Mouse (Mus musculus) right cerebral cortex, adult 2 months (tissue): ENCODE data around the gene Gnb5.

Experiments used
- DNase-seq, 2 experiments: peaks; one replicate each; pipeline ENCODE4 v3.0.0; 2021 to 2022; ENCODE audit warnings: low spot score in 2 of 2

Gene Gnb5

DNA sequence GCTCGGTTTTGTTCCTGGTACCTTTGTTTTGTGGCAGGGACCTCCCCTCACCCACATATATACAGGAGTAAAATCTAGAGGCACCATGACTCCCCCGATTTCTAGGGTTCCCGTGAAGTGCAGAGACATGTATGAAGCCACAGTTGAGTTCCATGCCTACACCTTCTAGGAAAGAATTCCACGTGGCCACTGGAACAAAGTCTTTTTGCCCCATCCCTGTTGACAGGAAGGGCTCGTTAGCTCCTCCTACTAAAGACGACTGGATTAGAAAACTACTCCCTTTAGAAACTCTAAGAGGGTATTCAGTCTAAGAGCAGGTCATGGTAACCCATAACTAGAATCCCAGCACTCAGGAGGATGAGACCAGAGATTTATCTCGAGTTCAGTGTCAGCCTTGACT is 1.8 kb upstream of the Gnb5 start:
- DNase-seq = no peak

DNA sequence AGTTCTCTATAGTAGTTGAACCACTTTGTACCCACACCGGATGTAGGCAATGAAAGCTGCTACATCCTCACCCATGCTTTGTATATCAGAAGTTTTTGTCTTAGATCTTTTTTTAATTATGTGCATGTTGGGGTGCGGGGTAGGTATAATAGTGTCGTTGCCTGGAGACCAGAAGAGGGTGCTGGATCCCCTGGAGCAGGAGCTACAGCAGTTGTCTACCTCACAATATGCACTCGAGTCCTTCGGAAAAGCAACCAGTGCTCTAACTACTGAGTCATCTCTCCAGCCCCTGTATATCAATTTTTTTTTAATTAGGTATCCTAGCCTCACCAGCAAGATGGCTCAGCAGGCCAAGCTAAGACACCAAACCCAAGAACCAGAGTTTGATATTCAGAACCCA is 927 bp downstream of the Gnb5 start:
- no peak for DNase-seq

DNA sequence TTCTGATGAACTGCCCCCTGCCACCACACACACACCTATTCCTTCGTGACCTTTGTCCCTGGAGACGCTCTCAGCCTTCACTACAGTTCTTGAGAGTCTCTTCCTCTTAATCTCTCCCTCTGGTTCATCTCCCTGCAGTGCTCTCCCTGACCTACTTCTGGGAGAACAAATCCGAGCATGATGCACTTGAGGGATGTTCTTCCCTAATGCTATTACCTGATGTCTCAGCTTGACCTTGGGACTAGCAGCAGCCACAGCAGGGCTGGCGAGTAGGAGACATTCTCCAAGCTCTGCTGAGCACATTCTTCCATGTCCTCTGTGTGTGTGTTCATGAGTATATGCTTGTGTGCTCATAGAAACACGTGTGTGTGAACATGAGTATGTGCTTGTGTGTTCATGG is 2.5 kb downstream of the Gnb5 start:
- DNase-seq = no peak

DNA sequence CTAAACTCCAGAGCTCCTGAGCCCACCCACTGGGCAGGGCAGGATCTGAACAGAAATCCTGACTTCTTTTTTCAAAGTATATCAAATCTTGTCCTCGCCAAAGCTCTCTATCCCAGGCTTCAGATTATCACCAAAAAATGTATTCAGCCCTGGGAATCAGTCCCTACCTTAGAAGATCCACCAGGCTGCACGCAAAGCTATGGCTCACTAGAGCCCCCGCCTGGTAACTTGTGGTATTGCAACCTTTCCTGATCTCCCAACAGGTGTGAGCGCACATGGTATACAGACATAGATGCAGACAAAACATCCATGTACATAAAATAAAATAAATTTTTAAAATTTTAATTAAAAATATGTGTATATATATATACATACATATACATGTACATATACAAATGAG is 5.9 kb downstream of the Gnb5 start:
- peak; percentile 84 to 85 for DNase-seq

DNA sequence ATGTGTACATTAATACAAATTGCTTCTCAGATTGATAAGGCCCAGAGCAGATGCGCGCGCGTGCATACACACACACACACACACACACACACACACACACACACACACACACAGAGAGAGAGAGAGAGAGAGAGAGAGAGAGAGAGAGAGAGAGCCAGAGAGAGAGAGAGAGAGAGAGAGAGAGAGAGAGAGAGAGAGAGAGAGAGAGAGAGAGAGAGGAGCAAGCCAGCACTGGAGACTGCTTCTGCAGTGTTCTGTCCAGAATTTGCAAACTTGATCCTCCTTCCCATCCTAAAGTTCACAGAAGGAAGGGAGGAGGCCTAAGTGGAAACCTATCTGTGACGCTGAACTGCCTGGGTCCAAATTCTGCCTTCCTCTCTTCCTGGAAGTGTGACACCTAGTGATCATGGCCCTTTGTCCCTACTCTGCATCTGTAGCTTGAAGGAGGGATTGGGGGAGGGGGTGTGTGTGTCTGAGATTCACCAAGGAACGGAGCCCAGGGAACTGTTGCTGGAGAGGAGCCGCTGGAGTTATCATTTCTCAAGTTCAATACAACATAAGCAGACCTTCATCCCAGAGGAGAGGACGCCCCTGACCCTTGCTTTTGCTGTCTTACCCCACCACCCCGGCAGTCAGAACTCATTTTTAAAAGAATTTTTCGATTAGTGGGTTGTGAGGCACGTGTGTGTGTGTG is 7.2 kb downstream of the Gnb5 start:
- DNase-seq = peak in 1 of 2 experiments; percentile 38

DNA sequence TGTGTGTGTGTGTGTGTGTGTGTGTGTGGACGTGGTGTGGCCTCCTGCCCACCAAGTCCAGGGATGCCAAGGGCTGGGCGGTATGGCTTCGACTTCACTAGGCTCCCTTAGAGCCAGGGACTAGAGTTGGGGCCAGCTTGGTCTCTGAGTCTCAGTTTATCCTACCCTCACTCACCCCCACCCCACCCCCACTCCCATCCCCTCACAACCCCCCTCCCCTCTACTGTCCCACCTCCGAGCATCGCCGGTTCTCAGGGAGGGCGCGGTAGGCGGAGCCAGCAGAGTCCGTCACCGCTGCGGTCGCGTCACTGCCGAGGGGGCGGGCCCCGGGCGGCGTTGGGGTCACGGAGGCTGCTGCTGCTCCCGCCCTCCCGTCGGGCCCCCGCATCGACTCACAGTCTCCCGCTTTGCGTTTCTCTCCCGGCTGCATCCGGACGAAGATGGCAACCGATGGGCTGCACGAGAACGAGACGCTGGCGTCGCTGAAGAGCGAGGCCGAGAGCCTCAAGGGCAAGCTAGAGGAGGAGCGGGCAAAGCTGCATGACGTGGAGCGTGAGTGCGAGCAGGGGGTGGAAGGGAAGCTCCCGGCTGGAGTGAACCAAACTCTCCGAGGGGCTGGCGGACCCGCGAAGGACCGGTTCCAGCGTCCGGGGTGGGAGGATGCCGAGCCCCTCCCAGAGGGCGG is 7.9 kb downstream of the Gnb5 start:
- peak; percentile 84 to 87 for DNase-seq

DNA sequence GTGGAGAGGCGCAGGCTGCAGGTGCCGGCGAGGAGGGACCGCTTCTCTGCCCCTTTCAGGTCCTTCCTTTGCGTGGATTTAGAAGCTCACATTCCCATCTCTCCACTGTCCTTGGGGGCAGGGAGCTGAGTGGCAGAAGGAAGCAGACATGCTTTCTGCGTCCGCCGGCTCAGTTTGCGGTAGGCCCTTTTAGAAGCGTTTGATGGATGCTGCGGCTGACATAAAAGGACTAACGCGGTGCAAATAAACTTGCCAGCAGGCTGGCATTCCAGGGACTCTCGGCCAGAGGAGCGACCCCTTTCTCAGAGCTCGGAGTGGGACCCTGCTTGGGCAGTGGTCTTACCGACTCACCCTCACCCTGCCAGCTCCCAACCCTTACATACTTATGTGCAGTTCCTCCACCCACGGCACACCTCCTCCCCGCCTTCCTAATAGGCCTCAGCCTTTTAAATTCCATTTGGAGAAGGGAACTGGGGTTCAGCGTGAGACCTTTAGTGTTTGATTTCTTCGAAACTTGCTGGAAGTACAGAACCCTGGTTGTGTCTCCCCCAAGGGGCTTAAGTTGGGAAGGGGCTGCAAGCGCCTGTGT is 8.5 kb downstream of the Gnb5 start:
- DNase-seq = no peak

DNA sequence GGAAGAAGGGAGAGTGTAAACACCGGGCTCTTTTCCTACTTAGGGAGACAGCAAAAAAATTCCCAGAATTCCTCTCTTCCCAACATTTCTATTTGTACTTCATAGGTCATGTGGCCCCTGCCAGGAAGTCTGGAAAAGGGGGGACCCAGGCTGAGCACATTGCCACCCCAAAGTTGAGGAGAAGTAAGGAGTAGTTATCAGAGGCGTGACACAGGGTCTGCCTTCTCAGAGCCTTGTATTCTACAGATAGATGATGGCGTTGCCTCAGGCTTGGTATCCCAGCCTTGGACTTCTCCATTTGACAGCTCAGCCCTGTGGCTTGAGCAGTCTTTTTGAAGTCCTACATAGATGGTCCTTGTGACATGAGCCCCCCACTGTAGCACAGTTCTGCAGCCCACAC is 9.2 kb downstream of the Gnb5 start:
- no peak for DNase-seq

DNA sequence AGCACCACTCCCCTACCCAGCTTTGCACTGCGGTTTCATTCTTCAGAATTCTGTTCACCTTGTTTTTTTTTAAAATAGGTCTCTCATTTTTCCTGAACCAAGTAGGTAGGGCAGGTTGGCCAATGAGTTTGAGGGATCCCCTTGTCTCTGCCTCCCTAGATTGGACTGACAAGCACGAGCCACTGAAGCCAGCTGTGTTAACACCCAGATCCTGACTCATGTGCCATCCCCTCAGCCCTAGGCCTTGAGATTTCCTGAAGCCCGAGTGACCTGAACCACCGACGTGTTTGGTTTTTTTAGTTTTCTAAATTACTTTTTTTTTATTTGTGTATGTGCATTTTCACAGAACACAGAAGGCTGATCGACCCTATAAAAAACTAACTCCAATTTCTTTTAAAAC is 10.7 kb downstream of the Gnb5 start:
- DNase-seq = no peak

DNA sequence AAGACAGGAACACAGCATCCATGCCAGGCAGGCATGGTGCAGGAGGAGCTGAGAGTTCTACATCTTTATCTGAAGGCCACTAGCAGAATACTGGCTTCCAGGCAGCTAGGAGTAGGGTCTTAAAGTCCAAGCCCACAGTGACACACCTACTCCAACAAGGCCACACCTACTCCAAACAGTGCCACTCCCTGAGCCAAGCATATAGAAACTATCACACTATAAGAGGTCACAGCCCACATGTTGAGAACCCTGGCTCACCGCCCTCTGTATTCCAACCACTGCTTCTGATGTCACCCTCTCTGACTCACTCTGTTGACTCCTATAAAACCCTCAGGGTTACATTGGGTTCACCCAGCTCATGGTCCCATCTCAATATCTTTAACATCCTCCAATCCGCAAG is 12.1 kb downstream of the Gnb5 start:
- no peak for DNase-seq

DNA sequence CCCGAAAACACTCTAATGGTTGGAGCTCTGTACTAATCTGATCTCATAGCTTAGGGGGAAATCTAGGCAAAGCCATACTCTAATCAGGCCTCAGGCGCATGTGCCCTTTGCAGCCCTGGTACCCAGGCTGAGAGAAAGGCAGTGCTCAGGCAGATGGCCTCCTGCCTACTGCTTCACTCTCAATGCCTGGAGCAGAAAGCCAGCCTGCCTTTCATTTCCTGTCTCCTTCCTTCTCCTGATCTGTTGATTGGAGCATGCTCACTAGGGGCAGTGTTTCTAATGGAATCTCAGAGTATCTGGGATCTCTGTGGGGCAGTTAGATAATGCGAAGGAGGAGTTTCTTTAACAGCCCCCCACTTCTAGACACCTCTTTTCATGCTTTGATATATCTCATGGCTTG is 13.3 kb downstream of the Gnb5 start:
- DNase-seq = peak; percentile 39 to 42

DNA sequence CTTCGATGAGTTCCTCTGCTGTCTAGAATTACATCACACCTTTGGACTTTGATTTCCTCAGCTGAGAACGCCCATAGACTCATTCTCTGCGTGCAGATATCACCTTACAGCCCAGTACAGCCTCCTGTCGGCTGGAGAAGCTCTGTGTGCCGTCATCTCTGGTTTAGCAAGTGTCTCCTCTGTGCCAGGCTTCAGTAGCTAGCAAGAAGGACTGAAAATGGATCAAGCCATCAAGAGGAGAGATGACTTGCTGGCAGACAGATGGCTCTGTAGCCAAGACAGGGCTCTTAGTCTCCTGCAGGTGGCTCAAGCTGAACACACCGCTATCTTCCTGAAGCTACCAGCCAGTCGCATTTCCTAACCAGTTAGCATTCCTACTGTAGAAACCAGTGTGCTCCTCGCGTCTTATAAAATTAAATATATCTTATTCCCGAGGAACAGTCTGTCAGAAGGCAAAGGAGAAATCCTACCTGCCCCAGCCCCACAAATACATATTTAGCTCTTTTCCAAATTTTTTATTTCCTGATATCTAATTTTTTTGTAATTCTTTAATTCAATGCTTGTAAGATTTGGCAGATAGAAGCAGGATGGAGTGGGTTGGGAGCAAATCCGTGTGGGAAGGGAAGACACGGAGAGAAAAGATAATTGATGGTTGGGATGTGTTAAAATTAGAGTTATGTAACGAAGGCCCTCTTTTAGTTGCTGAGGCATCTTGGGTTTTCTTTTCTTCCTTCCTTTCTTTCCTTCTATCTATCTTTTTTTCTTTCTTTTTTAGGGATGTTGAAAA is 16.2 kb downstream of the Gnb5 start:
- DNase-seq = peak; percentile 48 to 54

DNA sequence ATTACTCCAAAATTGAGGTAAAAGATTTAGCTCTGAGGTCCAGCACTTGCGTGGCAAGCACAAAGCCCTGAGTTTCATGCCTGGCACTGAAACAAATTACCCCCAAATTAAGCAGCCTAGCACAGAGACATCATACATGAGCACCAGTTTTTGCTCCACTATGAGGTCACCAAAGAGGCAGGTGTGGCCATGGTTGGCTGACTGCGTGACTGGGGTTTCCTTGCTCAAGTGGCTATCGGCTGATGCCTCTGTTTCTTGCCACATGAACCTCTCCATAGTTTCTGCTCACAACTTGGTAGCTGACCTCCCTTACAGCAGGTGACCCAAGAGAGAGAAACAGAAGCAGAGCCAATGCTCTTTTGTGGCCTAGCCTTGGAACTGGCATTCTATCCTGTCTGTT is 22.0 kb downstream of the Gnb5 start:
- DNase-seq = no peak

DNA sequence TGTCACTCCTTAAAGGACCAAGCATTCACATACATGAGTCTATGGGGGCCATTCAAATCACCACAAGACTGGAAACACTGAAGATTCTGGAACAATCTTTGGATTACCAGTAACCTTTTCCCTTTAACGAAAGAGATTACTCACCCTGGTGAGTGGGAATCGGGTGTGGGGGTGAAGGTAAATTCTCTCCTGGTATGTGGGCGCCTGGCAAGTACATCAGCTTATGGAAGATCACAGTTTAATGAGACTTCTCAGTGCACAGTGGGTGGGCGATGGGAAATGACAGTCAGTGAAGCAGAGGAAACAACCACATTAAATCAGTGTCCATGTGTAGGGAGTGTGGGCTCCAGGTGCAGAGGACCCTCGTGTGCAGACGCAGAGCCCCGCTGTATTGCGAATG is 24.7 kb downstream of the Gnb5 start:
- DNase-seq = peak; percentile 75 to 79

DNA sequence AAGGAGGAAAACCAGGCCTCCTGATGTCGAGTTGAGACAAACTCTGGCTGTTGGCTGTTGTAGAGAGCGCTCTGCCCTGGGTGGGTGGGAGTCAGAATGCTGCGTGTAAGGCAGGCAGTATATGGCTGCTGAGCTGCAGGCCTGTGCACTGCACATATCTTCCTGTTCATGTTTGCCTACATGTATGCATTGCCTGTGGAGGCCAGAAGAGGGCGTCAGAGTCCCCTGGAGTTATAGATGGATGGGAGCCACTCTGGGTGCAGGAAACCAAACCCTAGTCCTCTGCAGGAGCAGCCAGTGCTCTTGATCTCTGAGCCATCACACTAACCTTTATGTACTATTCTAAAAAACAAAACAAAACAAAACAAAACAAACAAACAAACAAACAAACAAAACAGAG is 28.4 kb downstream of the Gnb5 start:
- no peak for DNase-seq

DNA sequence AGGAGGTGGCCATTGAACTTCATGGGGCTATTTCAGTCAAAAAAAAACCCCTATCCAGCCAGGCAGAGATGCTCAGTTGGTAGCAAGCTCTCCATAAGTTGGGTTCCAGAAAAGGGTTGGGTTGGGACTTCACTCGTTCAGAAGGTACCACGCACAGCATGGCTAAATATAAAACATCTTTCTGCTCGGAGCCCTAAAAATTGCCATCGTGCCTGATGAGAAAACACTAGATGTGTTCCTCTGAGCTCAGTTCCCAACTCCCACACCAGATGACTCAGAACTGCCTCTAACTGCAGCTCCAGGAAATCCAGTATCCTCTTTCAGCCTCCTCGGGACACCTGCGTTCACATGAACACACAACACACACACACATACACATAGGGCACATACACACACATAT is 31.9 kb downstream of the Gnb5 start:
- DNase-seq = peak; percentile 72 to 83

DNA sequence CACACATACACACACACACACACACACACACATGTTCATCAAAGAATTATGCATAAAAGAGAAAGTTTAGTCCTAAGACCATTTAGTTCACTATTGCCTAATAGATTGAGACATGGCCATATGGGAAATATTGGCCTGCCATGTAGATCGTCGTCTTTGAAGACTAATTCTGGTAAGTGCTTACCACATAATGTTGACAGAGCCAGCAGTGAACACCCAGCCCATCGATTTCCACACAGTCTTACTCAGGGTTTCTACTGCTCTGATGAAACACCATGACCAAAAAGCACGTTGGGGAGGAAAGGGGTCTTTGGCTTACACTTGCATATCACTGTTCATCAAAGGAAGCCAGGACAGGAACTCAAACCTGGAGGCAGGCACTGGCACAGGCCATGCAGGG is 36.3 kb downstream of the Gnb5 start:
- DNase-seq = no peak

DNA sequence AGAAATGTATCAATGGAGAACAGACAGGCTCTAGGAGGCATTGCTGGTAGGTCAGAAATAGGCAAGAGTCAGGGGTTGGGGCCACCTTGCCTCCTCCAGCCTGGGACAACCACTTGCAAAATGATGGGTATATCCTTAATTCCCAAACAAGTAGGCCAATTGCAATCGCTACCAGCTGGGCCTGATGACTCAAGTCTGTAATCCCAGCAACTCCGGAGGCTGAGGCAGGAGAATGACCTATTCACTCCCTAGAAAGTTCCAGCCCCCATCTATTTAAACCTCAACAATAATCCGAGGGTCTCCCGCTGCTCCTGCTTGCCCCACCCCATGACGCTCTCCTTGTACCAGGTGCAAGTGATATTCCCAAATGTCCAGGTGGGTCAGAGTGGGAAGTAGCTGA is 41.4 kb downstream of the Gnb5 start, which contains the start of gene Bcl2l10:
Bcl2l10 (plus strand) TSS at position 301 of the 400 bp plus-strand sequence.
- no peak for DNase-seq

DNA sequence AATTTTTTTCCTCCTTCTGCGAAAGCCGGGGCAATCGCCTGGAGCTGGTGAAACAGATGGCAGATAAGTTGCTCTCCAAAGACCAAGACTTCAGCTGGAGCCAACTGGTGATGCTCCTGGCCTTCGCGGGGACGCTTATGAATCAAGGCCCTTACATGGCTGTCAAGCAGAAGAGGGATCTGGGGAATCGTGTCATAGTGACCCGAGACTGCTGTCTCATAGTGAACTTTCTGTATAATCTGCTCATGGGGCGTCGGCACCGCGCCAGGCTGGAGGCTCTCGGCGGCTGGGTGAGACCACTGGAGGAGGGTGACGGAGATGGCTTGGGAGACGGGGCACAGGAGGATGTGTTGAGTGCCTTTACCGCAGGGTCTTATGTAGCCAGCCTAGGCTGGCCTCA is 42.0 kb downstream of the Gnb5 start:
- no peak for DNase-seq

DNA sequence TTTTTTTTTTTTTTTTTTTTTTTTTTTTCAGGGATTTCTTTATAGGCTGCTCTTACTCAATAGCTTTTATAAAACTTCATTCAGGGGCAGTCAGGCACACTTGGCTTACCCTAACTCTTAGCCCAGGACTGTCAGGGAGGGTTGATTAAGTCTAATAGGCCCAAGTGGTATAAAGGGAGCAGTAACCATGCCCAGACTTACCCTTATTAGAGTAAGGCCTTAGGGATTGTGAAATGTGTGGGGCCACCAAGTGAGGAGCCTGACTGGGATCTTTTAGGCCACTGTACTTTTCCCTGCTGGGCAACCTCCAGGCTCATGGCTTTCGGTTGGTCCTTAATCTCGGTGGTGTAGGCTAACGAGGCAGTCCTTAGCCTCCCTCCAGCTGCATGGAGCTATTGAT is 42.6 kb downstream of the Gnb5 start:
- DNase-seq = no peak

DNA sequence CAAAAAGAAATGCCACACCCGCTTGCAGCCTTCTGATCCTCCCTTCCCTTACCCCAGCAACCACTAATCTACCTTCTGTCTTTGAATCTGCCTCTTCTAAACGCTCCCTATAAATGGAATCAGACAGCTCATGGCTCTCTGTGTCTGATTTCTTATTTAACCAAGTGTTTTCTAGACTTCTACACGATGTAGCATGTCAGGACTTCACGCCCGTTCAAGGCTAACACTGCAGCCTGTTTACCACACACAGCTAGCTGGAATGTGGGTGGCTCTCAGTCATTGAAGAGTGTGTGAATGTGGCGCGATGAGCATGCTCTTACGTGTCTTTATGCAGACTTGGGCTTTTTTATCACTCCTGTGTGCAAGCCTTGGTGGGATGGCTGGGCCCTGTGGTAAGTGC is 47.0 kb downstream of the Gnb5 start:
- peak in 1 of 2 experiments; percentile 54 for DNase-seq

DNA sequence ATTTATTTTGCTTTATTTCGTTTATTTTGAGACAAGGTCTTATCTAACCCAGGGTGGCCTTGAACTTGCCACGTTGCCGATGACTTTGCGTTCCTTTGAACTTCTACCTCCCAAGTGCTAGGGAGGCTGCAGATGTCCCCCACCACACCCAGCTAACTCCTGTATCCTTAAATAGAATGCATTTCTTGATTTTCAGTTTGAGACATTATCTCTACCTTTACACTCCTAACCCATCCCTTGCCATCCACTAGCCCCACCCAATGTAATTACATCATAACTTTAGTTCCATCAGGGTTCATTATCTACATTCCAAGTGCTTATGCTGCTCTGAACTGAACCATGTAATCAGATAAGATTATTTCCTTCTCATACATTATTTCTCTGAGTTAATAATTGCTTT is 49.7 kb downstream of the Gnb5 start:
- DNase-seq = no peak
